Mouse (Mus musculus) ES-Bruce4 (cell line): ENCODE measurements around the gene Fars2.

Experiments
- CTCF ChIP-seq: IDR thresholded peaks from one replicate; pipeline ENCODE4 v1.8.1; 2011; ENCODE audit warnings: low read depth, low read length
- POLR2A ChIP-seq: IDR thresholded peaks from one replicate; pipeline ENCODE4 v1.8.1; 2011; ENCODE audit warnings: low read length; ENCODE audit not compliant: insufficient read depth

GRCm38 (mm10) chr13:36695516-36696201 is 578.4 kb downstream of the Fars2 start:
- TF ChIP-seq POLR2A (no peak), CTCF (no peak)
